Mouse (Mus musculus) Patski (cell line): ENCODE data around the gene Icmt. TPM values are rescaled to one million over a fixed set of nuclear protein-coding genes. Genes with fewer than 3 reads are reported as not detected.

Experiments used
- ATAC-seq: fragments of 100-300 bp; one replicate; pipeline ENCODE4 v1.8.0; 2021
- CTCF ChIA-PET: fragments of 350-600 bp; sonication (Branson Sonifier 250); formaldehyde crosslinking; loops from one replicate; lab custom pipeline; 2022; ENCODE audit warnings: inconsistent platforms; lab: Charles Lee
- POLR2A ChIA-PET: fragments of 350-600 bp; sonication (Branson Sonifier 250); formaldehyde crosslinking; loops from one replicate; lab custom pipeline; 2022; ENCODE audit warnings: antibody characterized with exemption, inconsistent platforms; lab: Charles Lee
- DNase-seq: peaks from one replicate; pipeline ENCODE4 v3.0.0-alpha.2; 2011; ENCODE audit warnings: low read depth, low spot score
- H3K27me3 ChIP-seq: fragments of 371-371 bp; one replicate; pipeline ENCODE4 v1.5.1; 2021
- CTCF ChIP-seq: fragments of 100-300 bp; IDR thresholded peaks from one replicate; pipeline ENCODE4 v1.5.1; 2021
- in situ Hi-C: fragments of 300-500 bp; cut with MboI; formaldehyde crosslinking; loops from 3 replicates; pipeline ENCODE4 v1.11.1; 2018; ENCODE audit warnings: low pct_unique_long_range_greater_than_20kb, mixed read lengths
- polyA plus RNA-seq: library from polyadenylated mRNA; unstranded; gene quantifications from one replicate; pipeline ENCODE4 v1.2.3, GENCODE M21; 2021

The Icmt gene
- polyA plus RNA-seq, 1 experiment from 2014 or later = 42.2 TPM

- ATAC-seq = no peak
- no peak for TF ChIP-seq CTCF
- no peaks in the 10 kb centered on the region for H3K27me3 ChIP-seq
- in situ Hi-C loops = loop anchor here (5.0 kb wide), 1 partner anchor 114 kb away; no protein-coding TSS in a partner anchor
- POLR2A ChIA-PET = interaction anchor here (1.1 kb wide), 1 partner anchor 10 kb away, joined by 3 read pairs; no protein-coding TSS in a partner anchor
- no peak for DNase-seq
- CTCF ChIA-PET = interaction anchor here (0.7 to 1.4 kb wide), 4 partner anchors 10 to 39 kb away, joined by 3 to 5 read pairs (median 4); partner anchors contain the start of gene Rpl22
Measured at GRCm38 (mm10) chr4:152286183-152286582, 10.8 kb upstream of the Icmt start.

- ATAC-seq (peak; percentile 59), DNase-seq (no peak)
- TF ChIP-seq CTCF = no peak
- in situ Hi-C loops = loop anchor here (5.0 kb wide), 1 partner anchor 115 kb away; no protein-coding TSS in a partner anchor
- ChIA-PET POLR2A (interaction anchor here (1.1 kb wide), 1 partner anchor 10 kb away, joined by 3 read pairs; no protein-coding TSS in a partner anchor), CTCF (interaction anchor here (0.8 to 1.1 kb wide), 2 partner anchors 38 to 73 kb away, joined by 4 read pairs; partner anchors contain the start of gene Rpl22)
- H3K27me3 ChIP-seq = no peaks in the 10 kb centered on the region
Measured at GRCm38 (mm10) chr4:152286887-152287286, 10.1 kb upstream of the Icmt start.

GRCm38 (mm10) chr4:152287317-152288120, 9.5 kb upstream of the Icmt start:
- DNase-seq = no peak
- in situ Hi-C loops = loop anchor here (5.0 kb wide), 1 partner anchor 115 kb away; no protein-coding TSS in a partner anchor
- CTCF ChIA-PET = interaction anchor here (0.8 to 1.1 kb wide), 2 partner anchors 38 to 73 kb away, joined by 4 read pairs; partner anchors contain the start of gene Rpl22
- no peaks in the 10 kb centered on the region for H3K27me3 ChIP-seq
- POLR2A ChIA-PET = interaction anchor here (1.1 kb wide), 1 partner anchor 11 kb away, joined by 3 read pairs; no protein-coding TSS in a partner anchor
- no peak for TF ChIP-seq CTCF
- ATAC-seq = no peak

- in situ Hi-C loops = loop anchor here (5.0 kb wide), 1 partner anchor 116 kb away; no protein-coding TSS in a partner anchor
- POLR2A ChIA-PET = no interaction called here
- no peak for TF ChIP-seq CTCF
- CTCF ChIA-PET = no interaction called here
- no peak for DNase-seq
- no peak for ATAC-seq
- no peaks in the 10 kb centered on the region for H3K27me3 ChIP-seq
Measured at GRCm38 (mm10) chr4:152288398-152288945, 8.6 kb upstream of the Icmt start.

GRCm38 (mm10) chr4:152290385-152290784, 6.6 kb upstream of the Icmt start:
- no peak for ATAC-seq
- ChIA-PET CTCF (no interaction called here), POLR2A (no interaction called here)
- no peak for TF ChIP-seq CTCF
- no peak for DNase-seq
- H3K27me3 ChIP-seq = no peaks in the 10 kb centered on the region
- in situ Hi-C loops = no loop called here

GRCm38 (mm10) chr4:152290991-152291390, 6.0 kb upstream of the Icmt start:
- ATAC-seq (no peak), DNase-seq (no peak)
- in situ Hi-C loops = no loop called here
- CTCF ChIA-PET = interaction anchor here (3.2 kb wide), 1 partner anchor 143 kb away, joined by 9 read pairs; no protein-coding TSS in a partner anchor
- TF ChIP-seq CTCF = no peak
- POLR2A ChIA-PET = no interaction called here
- no peaks in the 10 kb centered on the region for H3K27me3 ChIP-seq

- H3K27me3 ChIP-seq = no peaks in the 10 kb centered on the region
- no peak for TF ChIP-seq CTCF
- in situ Hi-C loops = no loop called here
- no peak for ATAC-seq
- ChIA-PET POLR2A (no interaction called here), CTCF (interaction anchor here (3.2 kb wide), 1 partner anchor 143 kb away, joined by 9 read pairs; no protein-coding TSS in a partner anchor)
- no peak for DNase-seq
Measured at GRCm38 (mm10) chr4:152291562-152291961, 5.5 kb upstream of the Icmt start, which contains the start of gene Hes3. Gene Hes3, minus strand, starts transcription at chr4:152291662.

GRCm38 (mm10) chr4:152292102-152292765, 4.8 kb upstream of the Icmt start:
- TF ChIP-seq CTCF = no peak
- ChIA-PET CTCF (interaction anchor here (2.0 to 3.2 kb wide), 2 partner anchors 20 to 142 kb away, joined by 5 to 9 read pairs; no protein-coding TSS in a partner anchor), POLR2A (no interaction called here)
- no peaks in the 10 kb centered on the region for H3K27me3 ChIP-seq
- DNase-seq = no peak
- ATAC-seq = peak; percentile 38
- in situ Hi-C loops = no loop called here

GRCm38 (mm10) chr4:152294188-152294929, 2.7 kb upstream of the Icmt start:
- CTCF ChIA-PET = interaction anchor here (0.7 to 3.2 kb wide), 8 partner anchors 9 to 140 kb away, joined by 3 to 9 read pairs (median 3); no protein-coding TSS in a partner anchor
- POLR2A ChIA-PET = interaction anchor here (0.6 kb wide), 1 partner anchor 106 kb away, joined by 7 read pairs; no protein-coding TSS in a partner anchor
- no peak for TF ChIP-seq CTCF

More at GRCm38 (mm10) chr4:152294188-152294929, 2.7 kb upstream of the Icmt start:
- in situ Hi-C loops = no loop called here
- no peak for ATAC-seq
- no peaks in the 10 kb centered on the region for H3K27me3 ChIP-seq
- DNase-seq = no peak
